Mouse (Mus musculus) bone marrow, adult 2 months (tissue): ENCODE measurements around the gene Ccp110. TPM values are rescaled to one million over a fixed set of nuclear protein-coding genes. Genes with fewer than 3 reads are reported as not detected.

Experiments used
- H3K27ac ChIP-seq: fragments of 200-500 bp; 2 replicates; pipeline ENCODE4 v1.5.1; 2012; ENCODE audit warnings: low read depth, mild to moderate bottlenecking, control low read depth, inconsistent platforms, low read length; ENCODE audit not compliant: control insufficient read depth, poor library complexity, insufficient read depth
- H3K4me1 ChIP-seq: fragments of 200-500 bp; 2 replicates; pipeline ENCODE4 v1.6.1; 2011; ENCODE audit warnings: low read length; ENCODE audit not compliant: control insufficient read depth, insufficient read depth
- H3K4me3 ChIP-seq: fragments of 200-500 bp; replicated peaks from 2 replicates; pipeline ENCODE3; 2011; ENCODE audit warnings: mild to moderate bottlenecking, low read depth, low read length, control low read depth; ENCODE audit not compliant: control insufficient read depth
- CTCF ChIP-seq: fragments of 200-500 bp; IDR thresholded peaks from 2 replicates; pipeline ENCODE4 v1.5.1; 2011; ENCODE audit warnings: low read length, control low read depth; ENCODE audit not compliant: control insufficient read depth, insufficient read depth
- POLR2A ChIP-seq: fragments of 200-500 bp; IDR thresholded peaks from 2 replicates; pipeline ENCODE4 v1.6.1; 2011; ENCODE audit warnings: low read depth, mild to moderate bottlenecking, control low read depth, low read length, borderline replicate concordance; ENCODE audit not compliant: control insufficient read depth
- WGBS: fragments of 180-500 bp; shearing (Covaris S2); methylation state at CpG from one replicate; pipeline ENCODE4 v1.1.7; 2018; 5-methylcytosine and 5-hydroxymethylcytosine counted together
- polyA plus RNA-seq: library from polyadenylated mRNA; stranded (reverse); fragments of >200 nt; gene quantifications from 2 replicates; pipeline ENCODE4 v1.2.4, GENCODE M21; 2011; ENCODE audit warnings: low replicate concordance; ENCODE audit not compliant: missing spikeins, insufficient read depth, insufficient read length

Gene Ccp110
- polyA plus RNA-seq, 1 experiment, result 9.7 TPM

DNA sequence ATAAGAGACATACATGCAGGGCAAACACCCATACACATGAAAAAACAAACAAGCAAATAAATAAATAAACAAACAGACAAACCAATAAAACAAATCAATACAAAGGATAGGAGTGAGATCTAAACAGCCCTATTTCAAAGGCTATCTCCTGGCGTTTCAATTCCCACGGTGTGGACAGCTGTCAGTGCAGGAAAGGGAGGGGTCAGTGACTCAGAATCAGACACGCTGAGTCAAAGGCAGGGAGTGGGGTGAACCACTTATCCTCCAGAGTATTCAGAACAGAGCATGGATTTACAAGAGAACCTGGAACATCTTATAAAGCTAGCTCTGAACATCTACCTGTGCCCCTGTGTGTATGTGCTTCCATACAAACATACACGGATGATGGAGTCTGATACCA lies 15.2 kb upstream of the Ccp110 start:
- no peak overlapping the region for H3K4me3 ChIP-seq
- TF ChIP-seq CTCF, result no peak
- no peak for TF ChIP-seq POLR2A
- 77% methylated on average over 4 of the region's 4 CpGs for WGBS
- no peak overlapping the region for H3K27ac ChIP-seq
- no peaks in the 10 kb centered on the region for H3K4me1 ChIP-seq

DNA sequence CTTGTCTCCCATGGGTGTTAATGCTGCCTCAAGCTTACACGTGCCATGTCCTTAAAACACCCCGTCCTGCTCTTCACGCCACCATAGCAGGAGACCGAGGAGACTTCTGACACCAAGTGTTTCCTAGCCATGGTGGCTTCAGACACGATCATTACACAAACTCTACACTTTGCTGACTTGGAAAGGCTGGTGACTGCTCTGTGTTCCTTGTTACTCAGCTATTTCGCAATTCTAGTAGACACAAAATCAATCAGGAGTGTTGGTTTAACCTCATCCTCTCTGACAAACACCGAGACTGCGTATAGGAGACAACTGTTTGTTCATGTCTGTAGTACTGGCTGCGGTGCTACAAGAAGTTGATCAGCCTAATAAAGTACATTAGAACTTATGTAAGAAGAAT lies 13.5 kb upstream of the Ccp110 start:
- no peak overlapping the region for H3K27ac ChIP-seq
- 67% methylated on average over 9 of the region's 9 CpGs for WGBS
- H3K4me3 ChIP-seq, result no peak overlapping the region
- no peaks in the 10 kb centered on the region; the same call in 1 of the 2 replicates for H3K4me1 ChIP-seq
- TF ChIP-seq CTCF (no peak), POLR2A (no peak)

DNA sequence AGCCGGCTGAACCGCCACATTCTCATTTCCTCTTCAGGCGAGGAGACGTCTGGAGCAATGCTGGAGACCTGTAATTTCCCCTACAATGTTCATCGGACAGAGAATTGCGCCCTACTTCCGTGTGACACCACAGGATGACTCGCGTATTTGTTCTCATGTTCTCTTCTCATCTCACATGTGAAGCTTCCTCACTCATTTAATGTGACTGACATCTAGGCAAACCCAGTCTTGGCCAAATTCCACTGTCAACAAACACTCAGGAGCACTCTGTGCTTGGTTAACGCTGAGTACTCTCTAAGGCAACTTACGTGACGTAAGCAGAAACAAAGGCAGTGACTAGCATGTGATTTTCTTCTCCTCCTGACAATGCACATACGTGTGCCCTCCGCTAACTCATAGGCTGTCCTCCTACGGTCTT lies 9.2 kb upstream of the Ccp110 start:
- Histone ChIP-seq H3K4me1 (no peaks in the 10 kb centered on the region; the same call in 1 of the 2 replicates), H3K27ac (peak overlapping the region; percentile 60), H3K4me3 (no peak overlapping the region)
- 57% methylated on average over 15 of the region's 15 CpGs for WGBS
- TF ChIP-seq POLR2A (no peak), CTCF (no peak)

DNA sequence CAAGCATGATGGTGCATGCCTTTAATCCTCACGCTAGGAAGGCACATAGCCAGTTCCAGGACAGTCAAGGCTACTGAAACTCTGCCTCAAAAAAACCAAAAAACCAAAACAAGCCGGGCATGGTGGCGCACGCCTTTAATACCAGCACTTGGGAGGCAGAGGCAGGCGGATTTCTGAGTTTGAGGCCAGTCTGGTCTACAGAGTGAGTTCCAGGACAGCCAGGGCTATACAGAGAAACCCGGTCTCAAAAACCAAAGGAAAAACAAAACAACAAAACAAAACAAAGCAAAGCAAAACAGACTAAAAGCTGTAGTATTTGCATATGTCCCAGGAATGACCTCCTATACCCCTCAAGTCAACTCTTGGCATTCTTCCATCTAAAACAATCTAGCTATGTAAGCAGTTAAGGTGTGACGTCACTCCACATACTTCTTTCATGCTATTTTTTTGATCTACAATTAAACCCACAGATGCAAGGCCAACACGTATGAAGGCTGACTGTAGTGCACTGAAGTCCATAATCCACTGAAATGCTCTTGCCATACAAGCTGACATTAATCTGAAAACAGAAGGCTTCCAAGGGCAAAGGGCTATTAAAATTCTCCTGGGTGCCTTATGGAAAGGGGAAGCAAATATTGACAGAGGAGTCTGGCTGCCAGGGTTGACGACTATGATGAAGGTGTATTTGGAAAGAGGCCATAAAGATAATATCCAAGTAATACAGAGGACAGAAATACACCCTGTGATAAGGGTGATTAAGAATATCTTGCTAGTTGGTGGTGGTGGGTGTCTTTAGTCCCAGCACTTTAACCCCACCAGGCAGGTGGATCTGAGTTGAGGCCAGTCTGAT lies 8.1 kb upstream of the Ccp110 start:
- Histone ChIP-seq H3K27ac (no peak overlapping the region), H3K4me3 (peak overlapping the region; percentile 57)
- 72% methylated on average over 9 of the region's 9 CpGs for WGBS

DNA sequence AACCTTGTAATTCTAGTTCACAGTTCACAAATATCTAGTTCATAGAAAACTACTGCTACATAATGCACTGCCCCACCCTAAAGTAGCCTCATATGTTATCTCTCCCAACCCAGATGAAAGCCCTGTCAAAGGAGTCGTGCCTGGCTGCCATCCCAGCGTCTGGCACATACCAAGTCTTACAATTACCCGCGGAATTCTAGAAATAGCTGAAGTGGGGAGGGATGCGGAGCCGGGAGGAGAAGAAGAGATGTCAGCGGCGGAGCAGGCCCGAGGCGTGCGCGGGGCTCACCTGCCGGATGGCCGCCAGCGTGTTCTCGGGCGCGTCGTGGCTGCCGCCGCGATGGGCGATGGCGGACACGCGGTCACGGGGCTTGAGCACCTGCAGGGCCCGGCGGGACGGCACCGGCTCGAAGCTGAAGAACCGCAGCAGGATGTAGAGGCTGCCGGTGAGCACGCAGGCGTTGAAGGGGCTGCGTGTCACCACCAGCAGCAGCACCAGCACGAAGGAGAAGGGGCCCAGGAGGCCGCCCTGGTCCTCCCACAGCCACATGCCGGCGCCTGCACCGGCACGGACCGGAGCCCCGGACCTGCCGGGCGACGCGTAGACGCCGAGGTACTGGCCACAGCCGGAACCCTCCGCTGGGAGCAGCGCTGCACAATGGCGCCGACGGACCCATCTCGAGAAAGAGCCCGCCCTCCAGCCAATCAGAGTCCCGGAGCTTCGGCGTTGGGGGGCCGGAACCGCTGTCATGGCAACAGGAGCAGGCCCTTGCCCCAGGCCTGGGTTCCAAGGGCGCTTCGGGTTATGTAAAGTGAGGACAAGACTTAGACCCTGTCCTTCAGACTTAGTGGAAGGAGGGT lies 7.0 kb upstream of the Ccp110 start, which contains the start of gene Gde1:
Gene Gde1 (minus strand): TSS at position 678 of the 861 bp plus-strand sequence.
- Histone ChIP-seq H3K4me1 (no peaks in the 10 kb centered on the region; the same call in 1 of the 2 replicates), H3K27ac (peak within 1 kb of the TSS; percentile 84), H3K4me3 (peak within 1 kb of the TSS; percentile 84)
- TF ChIP-seq CTCF (no peak), POLR2A (peak; percentile 57; the same call in 1 of the 2 replicates)
- WGBS, result under 1% methylated on average over 66 of the region's 66 CpGs

More for the DNA sequence above, 8.1 kb upstream of the Ccp110 start:
- TF ChIP-seq POLR2A (no peak), CTCF (no peak)
- H3K4me1 ChIP-seq, result no peaks in the 10 kb centered on the region; the same call in 1 of the 2 replicates

DNA sequence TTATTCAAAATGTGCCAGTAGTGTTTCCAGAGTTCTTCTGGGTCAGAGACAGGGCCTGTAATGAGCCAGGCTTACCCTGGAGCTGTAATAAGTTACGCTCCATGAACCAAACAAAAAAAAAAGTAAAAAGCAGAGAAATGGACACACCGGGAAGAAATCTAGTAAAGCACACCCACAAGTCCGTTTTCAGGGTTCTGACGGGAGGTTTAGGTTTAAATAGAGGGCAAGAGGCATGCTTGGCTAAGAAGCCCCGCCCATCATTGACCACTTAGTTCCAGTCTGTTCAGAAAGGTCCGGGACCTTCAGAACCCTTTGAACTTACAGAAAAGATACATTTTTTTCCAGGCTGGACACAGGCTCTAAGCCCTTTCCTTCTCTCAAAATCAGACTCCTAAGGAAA lies 6.3 kb upstream of the Ccp110 start:
- WGBS, result 66% methylated on average over 6 of the region's 6 CpGs
- Histone ChIP-seq H3K4me3 (no peak overlapping the region), H3K27ac (no peak overlapping the region), H3K4me1 (no peaks in the 10 kb centered on the region; the same call in 1 of the 2 replicates)
- TF ChIP-seq CTCF (no peak), POLR2A (no peak)

DNA sequence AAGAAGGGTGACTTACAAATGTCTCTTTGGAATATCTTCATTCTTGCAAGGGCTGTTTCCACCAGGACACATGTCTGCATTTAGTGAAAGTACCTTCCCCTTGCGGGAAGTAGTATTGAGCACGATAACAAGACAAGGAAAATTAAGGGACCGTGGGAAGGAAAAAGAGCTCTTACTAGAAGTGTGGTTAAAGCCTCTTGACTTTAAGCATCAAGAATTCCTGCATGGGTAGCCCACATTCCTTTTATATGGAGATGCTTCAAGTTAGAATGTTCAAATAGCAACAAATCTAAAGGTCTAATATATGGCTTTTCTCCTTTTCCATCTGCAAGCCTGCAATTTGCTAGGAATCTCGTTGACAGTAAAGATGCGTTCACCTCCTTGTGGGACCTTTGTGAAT lies 5.9 kb upstream of the Ccp110 start:
- Histone ChIP-seq H3K4me3 (no peak overlapping the region), H3K4me1 (no peaks in the 10 kb centered on the region; the same call in 1 of the 2 replicates), H3K27ac (no peak overlapping the region)
- WGBS, result 89% methylated on average over 5 of the region's 5 CpGs
- TF ChIP-seq CTCF (no peak), POLR2A (no peak)

DNA sequence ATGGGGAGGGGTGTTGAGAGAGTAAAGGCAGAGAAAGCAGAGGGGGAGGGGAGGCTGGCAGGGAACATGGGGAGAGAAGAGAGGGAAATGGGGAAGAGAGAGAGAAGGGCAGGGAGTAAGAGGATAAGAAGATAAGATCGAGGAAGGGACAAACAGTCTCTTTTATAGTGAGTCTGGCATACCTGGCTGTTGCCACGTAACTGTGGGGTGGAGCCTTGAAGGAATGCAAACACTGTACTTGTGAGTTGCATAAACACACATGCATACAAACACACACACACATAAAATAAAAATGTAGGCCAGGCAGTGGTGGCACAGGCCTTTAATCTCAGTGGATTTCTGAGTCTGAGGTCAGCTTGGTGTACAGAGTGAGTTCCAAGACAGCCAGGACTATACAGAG lies 5.1 kb upstream of the Ccp110 start:
- Histone ChIP-seq H3K4me1 (no peaks in the 10 kb centered on the region; the same call in 1 of the 2 replicates), H3K4me3 (no peak overlapping the region), H3K27ac (no peak overlapping the region)
- WGBS, result 71% methylated on average over 2 of the region's 2 CpGs
- no peak for TF ChIP-seq POLR2A
- TF ChIP-seq CTCF, result no peak
